Mouse (Mus musculus): Measurements from ENCODE around the gene Frmd5. TPM values are rescaled to one million over a fixed set of nuclear protein-coding genes. Genes with fewer than 3 reads are reported as not detected.

Frmd5 gene
- polyA plus RNA-seq, 1 experiment = 1.4 TPM

- 74% methylated on average over 7 of the region's 7 CpGs for WGBS
- no peak overlapping the region for H3K4me3 ChIP-seq (ENCODE audit: low read depth, low read length)
- H3K27me3 ChIP-seq (ENCODE audit: control insufficient read depth, insufficient read depth, low read length) = no peaks in the 10 kb centered on the region
- H3K27ac ChIP-seq (ENCODE audit: insufficient read depth, low read depth, low read length) = no peak overlapping the region
- no peaks in the 10 kb centered on the region for H3K4me1 ChIP-seq (ENCODE audit: control insufficient read depth, insufficient read depth, insufficient read length, low read length)
- TF ChIP-seq CTCF (IDR thresholded peaks at IDR 0.05; ENCODE audit: extremely low read depth, insufficient read length, insufficient replicate concordance, low read depth, low read length) (no peak), POLR2A (IDR thresholded peaks at IDR 0.05; ENCODE audit: low read depth, low read length) (no peak)
- no peaks in the 10 kb centered on the region for H3K36me3 ChIP-seq (ENCODE audit: control insufficient read depth, insufficient read depth, low read length)
Observed at GRCm38 (mm10) chr2:121776219-121776618, 30.7 kb downstream of the Frmd5 start.

DNA sequence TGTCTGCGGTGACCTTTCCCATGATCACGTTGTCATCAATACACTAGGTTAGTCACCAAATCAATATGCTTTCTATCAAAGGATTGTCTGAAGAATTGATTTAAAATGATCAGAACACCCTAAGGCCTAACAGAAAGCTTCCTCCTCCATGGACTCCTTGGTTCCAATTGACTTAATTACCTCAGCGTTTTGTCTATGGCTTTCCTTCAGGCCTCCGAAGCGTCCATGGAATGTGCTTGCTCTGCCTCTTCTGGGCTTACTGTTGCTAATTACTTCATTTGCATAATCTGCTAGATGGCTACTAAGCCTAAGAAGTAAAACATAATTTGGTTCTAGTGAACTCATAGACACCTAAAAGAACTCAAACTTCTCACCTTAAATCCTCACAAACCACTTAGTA is 42.0 kb downstream of the Frmd5 start:
- H3K27ac ChIP-seq (ENCODE audit: insufficient read depth, low read depth, low read length) = no peak overlapping the region
- H3K4me1 ChIP-seq (ENCODE audit: control insufficient read depth, insufficient read depth, insufficient read length, low read length) = no peaks in the 10 kb centered on the region
- no peaks in the 10 kb centered on the region for H3K36me3 ChIP-seq (ENCODE audit: control insufficient read depth, insufficient read depth, low read length)
- WGBS = 82% methylated on average over 5 of the region's 5 CpGs
- H3K4me3 ChIP-seq (ENCODE audit: low read depth, low read length) = no peak overlapping the region
- H3K27me3 ChIP-seq (ENCODE audit: control insufficient read depth, insufficient read depth, low read length) = no peaks in the 10 kb centered on the region
- TF ChIP-seq CTCF (IDR thresholded peaks at IDR 0.05; ENCODE audit: extremely low read depth, insufficient read length, insufficient replicate concordance, low read depth, low read length) = no peak
- TF ChIP-seq POLR2A (IDR thresholded peaks at IDR 0.05; ENCODE audit: low read depth, low read length) = no peak

- TF ChIP-seq CTCF (IDR thresholded peaks at IDR 0.05; ENCODE audit: extremely low read depth, insufficient read length, insufficient replicate concordance, low read depth, low read length) (no peak), POLR2A (IDR thresholded peaks at IDR 0.05; ENCODE audit: low read depth, low read length) (no peak)
- 90% methylated on average over 5 of the region's 5 CpGs for WGBS
- Histone ChIP-seq H3K4me1 (ENCODE audit: control insufficient read depth, insufficient read depth, insufficient read length, low read length) (no peaks in the 10 kb centered on the region), H3K27me3 (ENCODE audit: control insufficient read depth, insufficient read depth, low read length) (no peaks in the 10 kb centered on the region), H3K4me3 (ENCODE audit: low read depth, low read length) (no peak overlapping the region), H3K36me3 (ENCODE audit: control insufficient read depth, insufficient read depth, low read length) (no peaks in the 10 kb centered on the region), H3K27ac (ENCODE audit: insufficient read depth, low read depth, low read length) (no peak overlapping the region)
Observed at GRCm38 (mm10) chr2:121761861-121762260, 45.0 kb downstream of the Frmd5 start.

- TF ChIP-seq POLR2A (IDR thresholded peaks at IDR 0.05; ENCODE audit: low read depth, low read length) (no peak), CTCF (IDR thresholded peaks at IDR 0.05; ENCODE audit: extremely low read depth, insufficient read length, insufficient replicate concordance, low read depth, low read length) (no peak)
- Histone ChIP-seq H3K4me1 (ENCODE audit: control insufficient read depth, insufficient read depth, insufficient read length, low read length) (no peaks in the 10 kb centered on the region), H3K27me3 (ENCODE audit: control insufficient read depth, insufficient read depth, low read length) (no peaks in the 10 kb centered on the region), H3K27ac (ENCODE audit: insufficient read depth, low read depth, low read length) (no peak overlapping the region), H3K4me3 (ENCODE audit: low read depth, low read length) (no peak overlapping the region), H3K36me3 (ENCODE audit: control insufficient read depth, insufficient read depth, low read length) (no peaks in the 10 kb centered on the region)
- WGBS = 79% methylated on average over 11 of the region's 11 CpGs
Observed at GRCm38 (mm10) chr2:121761281-121761795, 45.5 kb downstream of the Frmd5 start.

DNA sequence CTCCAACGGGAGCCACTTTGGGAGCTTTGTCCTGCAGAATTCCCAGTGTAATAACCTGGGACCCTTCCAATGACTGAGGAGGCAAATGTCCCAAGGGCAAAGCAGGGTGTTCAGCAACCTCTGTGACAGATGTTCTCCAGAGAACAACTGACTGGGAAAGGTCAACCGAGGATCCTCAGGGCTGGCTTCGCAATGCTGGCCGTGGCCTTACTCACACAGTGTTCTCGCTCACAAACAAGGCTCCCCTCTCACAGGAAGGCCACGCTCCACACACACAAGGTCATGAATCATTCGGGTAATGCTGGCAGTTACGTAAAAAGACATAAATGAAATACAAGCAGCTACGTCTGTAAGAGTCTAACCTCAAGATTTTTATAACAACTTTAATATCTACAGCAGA is 46.2 kb downstream of the Frmd5 start:
- no peak overlapping the region for H3K27ac ChIP-seq (ENCODE audit: insufficient read depth, low read depth, low read length)
- H3K27me3 ChIP-seq (ENCODE audit: control insufficient read depth, insufficient read depth, low read length) = no peaks in the 10 kb centered on the region
- TF ChIP-seq CTCF (IDR thresholded peaks at IDR 0.05; ENCODE audit: extremely low read depth, insufficient read length, insufficient replicate concordance, low read depth, low read length) = no peak
- TF ChIP-seq POLR2A (IDR thresholded peaks at IDR 0.05; ENCODE audit: low read depth, low read length) = no peak
- 85% methylated on average over 9 of the region's 9 CpGs for WGBS
- no peaks in the 10 kb centered on the region for H3K36me3 ChIP-seq (ENCODE audit: control insufficient read depth, insufficient read depth, low read length)
- no peaks in the 10 kb centered on the region for H3K4me1 ChIP-seq (ENCODE audit: control insufficient read depth, insufficient read depth, insufficient read length, low read length)
- H3K4me3 ChIP-seq (ENCODE audit: low read depth, low read length) = no peak overlapping the region

GRCm38 (mm10) chr2:121758258-121758657 is 48.6 kb downstream of the Frmd5 start:
- Histone ChIP-seq H3K4me1 (ENCODE audit: control insufficient read depth, insufficient read depth, insufficient read length, low read length) (no peaks in the 10 kb centered on the region), H3K27me3 (ENCODE audit: control insufficient read depth, insufficient read depth, low read length) (no peaks in the 10 kb centered on the region), H3K36me3 (ENCODE audit: control insufficient read depth, insufficient read depth, low read length) (no peaks in the 10 kb centered on the region), H3K27ac (ENCODE audit: insufficient read depth, low read depth, low read length) (no peak overlapping the region), H3K4me3 (ENCODE audit: low read depth, low read length) (no peak overlapping the region)
- TF ChIP-seq POLR2A (IDR thresholded peaks at IDR 0.05; ENCODE audit: low read depth, low read length) (no peak), CTCF (IDR thresholded peaks at IDR 0.05; ENCODE audit: extremely low read depth, insufficient read length, insufficient replicate concordance, low read depth, low read length) (no peak)
- 76% methylated on average over 8 of the region's 8 CpGs for WGBS

GRCm38 (mm10) chr2:121756336-121756735 is 50.6 kb downstream of the Frmd5 start:
- Histone ChIP-seq H3K4me3 (ENCODE audit: low read depth, low read length) (no peak overlapping the region), H3K27ac (ENCODE audit: insufficient read depth, low read depth, low read length) (no peak overlapping the region), H3K36me3 (ENCODE audit: control insufficient read depth, insufficient read depth, low read length) (no peaks in the 10 kb centered on the region), H3K27me3 (ENCODE audit: control insufficient read depth, insufficient read depth, low read length) (no peaks in the 10 kb centered on the region), H3K4me1 (ENCODE audit: control insufficient read depth, insufficient read depth, insufficient read length, low read length) (no peaks in the 10 kb centered on the region)
- 100% methylated on average over 1 of the region's 1 CpGs for WGBS
- no peak for TF ChIP-seq CTCF (IDR thresholded peaks at IDR 0.05; ENCODE audit: extremely low read depth, insufficient read length, insufficient replicate concordance, low read depth, low read length)
- TF ChIP-seq POLR2A (IDR thresholded peaks at IDR 0.05; ENCODE audit: low read depth, low read length) = no peak
